Mouse (Mus musculus) heart, postnatal 36 days (tissue): ENCODE results near the gene Spata17. TPM values are rescaled to one million over a fixed set of nuclear protein-coding genes. Genes with fewer than 3 reads are reported as not detected.

ENCODE experiments used
- DNase-seq, 2 experiments: peaks; one replicate each; pipeline ENCODE4 v3.0.0; 2021 to 2022
- intact Hi-C: fragments of 180-260 bp; cut with DNase I; formaldehyde crosslinking; loops from one replicate; pipeline ENCODE4 v1.15.1; 2025
- total RNA-seq, 2 experiments: library from RNA; stranded (reverse); gene quantifications; 2 replicates each; pipeline ENCODE4 v1.2.3; 2021

Gene Spata17
- total RNA-seq, 2 experiments from 2014 or later, result 0.49 to 0.50 TPM

DNA sequence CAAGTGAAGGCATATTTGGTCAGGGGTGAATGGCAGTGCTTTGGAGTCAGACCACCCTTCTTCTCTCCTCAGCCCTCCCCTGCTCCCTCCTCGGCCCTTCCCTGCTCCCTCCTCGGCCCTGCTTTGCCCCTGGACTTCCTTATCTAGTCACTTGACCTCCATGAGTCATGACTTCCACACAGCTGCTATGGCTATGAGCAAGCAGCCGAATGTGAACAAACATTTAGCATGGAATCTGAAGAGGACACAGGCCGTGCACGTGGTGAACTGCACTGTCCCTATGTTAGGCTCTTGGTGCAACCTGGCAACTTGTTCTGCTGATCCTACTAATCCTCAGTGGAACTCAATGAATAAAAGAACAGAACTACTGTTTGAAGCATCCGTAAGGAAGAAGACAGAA lies 117.0 kb downstream of the Spata17 start:
- no peak for DNase-seq
- intact Hi-C loops, result no loop called here

DNA sequence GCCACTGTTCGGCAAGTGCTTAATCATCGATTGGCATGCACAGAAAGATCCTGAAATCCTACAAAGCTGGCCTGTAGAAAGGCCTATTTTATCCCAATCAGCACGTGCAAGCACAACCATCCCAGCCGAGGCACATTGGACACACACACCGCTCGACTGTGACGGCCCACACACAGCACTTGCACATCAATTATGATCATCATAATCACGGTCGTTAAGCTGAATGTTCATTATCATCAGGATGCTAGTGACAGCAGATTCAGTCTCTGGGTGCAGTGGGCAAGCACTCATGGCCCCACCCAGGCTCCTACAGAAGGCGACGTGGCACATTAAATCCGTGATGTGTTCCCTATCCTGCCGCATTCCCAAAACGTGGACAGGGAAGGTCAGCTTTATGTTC lies 122.7 kb downstream of the Spata17 start:
- intact Hi-C loops, result no loop called here
- no peak for DNase-seq

DNA sequence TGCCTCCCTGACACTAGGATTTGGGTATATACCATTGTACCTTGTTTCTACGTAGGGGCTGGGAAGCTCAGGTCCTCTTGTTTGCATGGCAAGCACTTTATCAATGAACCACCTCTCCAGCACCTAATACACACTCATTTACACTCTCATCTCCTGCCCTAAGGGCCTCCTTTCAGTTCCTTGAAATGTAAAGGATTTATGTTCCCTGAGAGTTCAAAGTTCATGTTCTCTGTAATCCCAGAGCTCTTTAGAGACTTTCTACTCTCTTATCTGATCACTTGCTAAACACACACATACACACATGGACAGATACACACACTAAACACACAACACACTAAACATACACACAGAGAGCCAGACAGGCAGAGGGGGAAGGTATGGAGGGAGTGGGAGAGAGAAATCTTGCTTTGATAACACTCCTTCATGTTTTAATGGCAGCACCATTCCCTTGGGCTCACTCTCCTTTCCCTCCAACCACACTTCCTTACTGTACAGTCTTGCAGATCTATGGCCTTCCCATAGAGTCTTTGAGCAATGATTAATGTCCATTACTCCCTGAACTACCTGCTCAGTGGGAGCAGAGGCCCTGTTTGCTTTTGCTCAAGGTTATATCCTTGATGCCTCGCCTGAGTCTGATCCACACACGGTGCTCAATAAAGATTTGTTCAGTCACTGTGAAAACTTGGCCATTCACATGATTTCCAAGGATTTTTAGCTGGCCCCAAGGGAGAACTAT lies 126.4 kb downstream of the Spata17 start:
- intact Hi-C loops, result no loop called here
- no peak for DNase-seq

DNA sequence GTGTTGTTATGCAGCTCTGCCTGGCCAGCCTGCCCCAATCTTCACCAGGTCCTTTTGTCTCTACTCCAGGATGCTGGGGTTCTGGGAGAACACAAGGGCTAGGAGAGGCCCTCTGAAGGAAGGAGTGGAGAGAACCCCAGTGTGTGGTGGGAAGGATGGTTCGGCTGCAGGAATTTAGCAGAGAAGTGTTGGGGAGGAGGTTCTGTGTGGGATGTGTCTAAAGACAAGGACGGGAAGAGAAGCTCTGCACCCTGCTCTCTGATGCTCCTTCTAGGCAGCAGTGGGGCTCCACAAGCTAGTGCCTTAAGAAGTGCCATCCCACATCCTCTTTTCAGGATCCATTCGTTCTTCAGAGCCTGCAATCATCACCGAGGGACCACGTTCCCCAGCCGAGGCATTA lies 129.2 kb downstream of the Spata17 start:
- intact Hi-C loops, result no loop called here
- DNase-seq, result no peak

DNA sequence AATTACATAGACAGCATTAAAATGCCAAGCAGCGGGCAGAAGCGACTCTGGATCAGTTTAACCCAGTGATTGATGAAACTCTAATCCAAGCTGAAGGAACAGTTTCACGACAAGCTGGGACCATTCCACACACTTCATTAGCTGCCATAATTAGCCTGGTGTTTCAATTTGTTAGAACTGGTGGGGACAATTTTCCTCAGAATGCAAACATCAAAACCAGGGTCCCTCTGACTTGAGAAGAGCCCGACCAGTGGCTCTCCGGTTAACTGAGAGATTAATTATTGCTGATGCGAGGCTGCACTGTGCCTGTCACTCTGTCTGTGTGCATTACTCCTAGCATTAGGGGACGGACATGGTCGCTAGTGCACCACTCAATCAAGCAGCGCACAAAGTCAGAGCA lies 137.9 kb downstream of the Spata17 start:
- intact Hi-C loops, result no loop called here

DNA sequence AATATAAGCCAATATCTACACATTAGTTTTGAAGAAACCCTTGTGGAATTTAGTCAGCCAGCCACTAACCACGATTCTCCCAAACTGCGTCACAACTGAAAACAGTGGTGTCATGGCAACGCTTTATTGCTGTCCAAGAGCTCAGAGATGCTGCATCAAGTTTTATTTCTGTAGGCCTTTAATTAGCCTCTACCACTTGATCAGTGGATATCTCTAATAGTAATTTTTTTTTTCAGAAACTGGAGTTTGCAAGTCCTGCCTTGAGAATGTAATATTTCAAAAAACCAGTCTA lies 138.3 kb downstream of the Spata17 start:
- intact Hi-C loops, result no loop called here

More for the DNA sequence above, 137.9 kb downstream of the Spata17 start:
- DNase-seq, result no peak

DNA sequence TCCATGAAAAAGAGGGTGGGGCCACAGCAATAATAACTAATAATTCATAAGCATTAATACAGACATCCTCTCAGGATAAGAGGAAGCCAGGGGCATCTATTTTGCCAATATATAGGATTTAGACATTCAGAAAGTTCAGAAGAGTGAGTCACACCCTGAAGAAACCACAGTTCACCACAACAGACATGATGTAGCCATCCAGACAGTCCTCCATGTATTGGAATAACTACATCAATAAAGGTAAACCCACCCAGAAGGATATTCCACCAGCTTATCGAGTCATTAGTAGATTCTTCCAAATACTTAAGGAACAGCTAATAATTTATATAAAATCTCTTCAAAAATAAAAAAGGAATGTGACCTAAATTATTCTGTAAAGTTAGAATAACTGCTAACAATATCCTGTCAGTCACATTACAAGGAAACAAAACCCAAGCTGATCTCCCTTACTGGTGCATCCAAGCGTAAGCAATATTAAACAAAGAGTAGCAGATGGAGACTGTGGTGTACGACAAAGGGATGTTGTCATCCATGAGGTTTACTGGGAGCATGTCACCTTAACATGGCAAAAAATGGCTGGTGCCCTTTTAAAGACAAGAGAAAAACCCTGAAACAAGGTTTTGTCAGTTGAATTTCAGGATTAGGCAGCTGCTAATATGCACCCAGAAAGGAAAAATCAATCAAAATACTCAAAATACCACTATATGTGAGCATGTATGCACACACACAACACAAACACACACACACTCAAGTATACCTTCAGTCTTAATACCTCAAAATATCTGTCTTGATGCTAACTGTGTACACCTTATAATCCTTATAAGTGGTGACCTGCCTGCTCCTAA lies 138.8 kb downstream of the Spata17 start:
- intact Hi-C loops, result no loop called here
- DNase-seq, result no peak

More for the DNA sequence above, 138.3 kb downstream of the Spata17 start:
- no peak for DNase-seq

DNA sequence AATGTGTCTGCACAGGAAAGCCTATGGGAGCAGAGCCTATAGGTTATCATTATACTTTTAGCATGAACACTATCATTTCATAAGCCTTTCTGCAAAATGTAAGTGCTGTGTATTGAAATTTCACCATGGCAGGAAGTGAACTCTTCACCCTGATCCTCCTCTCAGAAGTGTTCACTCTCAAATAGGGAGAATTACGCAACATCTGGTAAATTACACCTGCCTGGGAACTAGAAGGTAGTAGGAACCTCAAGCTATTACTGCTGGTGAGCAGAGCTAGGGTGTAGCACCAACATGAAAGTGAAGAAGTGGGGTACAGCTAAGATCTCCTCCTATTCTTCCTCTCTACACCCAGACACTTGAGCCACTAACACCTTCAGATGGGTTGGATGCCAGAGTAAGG lies 155.4 kb downstream of the Spata17 start:
- DNase-seq, result no peak
- intact Hi-C loops, result no loop called here

DNA sequence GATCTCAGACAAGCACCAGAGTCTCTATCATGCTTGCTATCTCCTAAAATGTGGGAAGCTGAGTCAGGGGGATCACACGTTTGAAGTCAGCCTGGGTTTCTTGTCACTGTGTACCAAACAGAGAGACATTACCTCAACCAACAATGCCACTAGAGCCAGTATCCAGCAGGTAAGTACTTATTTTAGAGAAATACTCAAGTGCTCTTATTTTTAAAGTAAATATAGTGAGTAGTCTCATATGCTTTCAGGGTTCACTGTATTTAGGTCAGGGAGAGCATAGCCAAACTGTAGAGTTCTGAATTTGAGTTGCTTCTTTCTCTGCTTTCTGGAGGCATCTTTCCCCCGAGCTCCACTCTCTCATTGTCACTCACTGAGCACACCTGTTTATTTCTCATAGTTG lies 160.9 kb downstream of the Spata17 start:
- intact Hi-C loops, result no loop called here
- DNase-seq, result no peak

DNA sequence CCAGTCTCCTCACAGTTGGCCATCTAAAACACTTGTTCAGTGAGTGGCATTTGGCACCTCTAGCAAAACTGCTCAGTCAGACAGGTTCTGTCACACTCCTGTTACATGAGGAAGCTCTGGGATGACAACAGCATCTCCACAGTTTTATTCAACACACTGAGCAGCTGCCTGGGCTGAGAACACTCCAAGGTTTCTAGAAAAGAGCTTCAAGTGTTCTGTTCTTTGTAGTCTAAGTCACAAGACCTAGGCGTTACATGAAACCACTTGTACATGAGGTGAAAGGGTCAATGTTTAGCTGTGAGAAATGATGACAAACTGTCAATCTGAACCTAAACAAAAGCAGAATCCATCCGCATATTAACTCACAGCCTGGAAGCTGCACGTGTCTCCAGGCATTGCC lies 161.4 kb downstream of the Spata17 start:
- intact Hi-C loops, result no loop called here
- DNase-seq, result no peak

DNA sequence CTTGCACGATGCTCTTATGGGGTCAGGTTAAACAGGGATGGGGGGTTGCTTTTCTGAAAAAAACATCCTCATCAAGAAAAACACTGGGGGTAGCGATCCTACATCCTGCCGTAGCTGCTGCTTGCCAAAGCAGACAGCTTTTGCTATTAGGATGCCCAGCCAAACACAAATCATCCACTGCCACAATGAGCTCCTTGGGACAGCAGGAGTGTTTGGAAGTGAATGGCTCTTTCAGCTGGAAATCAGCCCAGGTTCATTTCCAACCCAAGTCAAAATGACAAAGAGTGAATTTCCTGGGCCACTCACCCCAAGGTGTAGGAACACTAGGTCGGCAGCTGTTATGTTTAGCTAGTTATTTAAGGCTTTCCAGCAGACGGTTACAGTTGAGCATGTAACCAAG lies 162.7 kb downstream of the Spata17 start:
- no peak for DNase-seq
- intact Hi-C loops, result no loop called here

DNA sequence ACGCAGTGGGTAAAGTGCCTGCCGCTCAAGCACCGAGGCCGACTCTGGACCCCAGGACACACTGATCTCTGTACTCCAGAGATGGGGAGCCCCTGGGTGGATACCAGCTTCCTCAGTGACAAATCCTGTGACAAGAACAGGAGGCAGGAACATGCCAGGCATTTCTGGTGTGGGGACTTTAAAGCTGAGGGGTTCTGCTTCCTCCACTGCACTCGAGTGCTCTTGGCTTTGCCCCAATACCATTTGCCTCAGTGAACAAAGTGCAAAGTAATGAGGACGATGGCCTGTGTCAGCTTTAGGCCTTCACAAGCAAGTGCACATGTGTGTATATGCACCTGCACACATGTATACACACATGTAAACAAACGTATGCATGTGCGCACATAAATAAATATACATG lies 164.0 kb downstream of the Spata17 start:
- intact Hi-C loops, result no loop called here
- no peak for DNase-seq

DNA sequence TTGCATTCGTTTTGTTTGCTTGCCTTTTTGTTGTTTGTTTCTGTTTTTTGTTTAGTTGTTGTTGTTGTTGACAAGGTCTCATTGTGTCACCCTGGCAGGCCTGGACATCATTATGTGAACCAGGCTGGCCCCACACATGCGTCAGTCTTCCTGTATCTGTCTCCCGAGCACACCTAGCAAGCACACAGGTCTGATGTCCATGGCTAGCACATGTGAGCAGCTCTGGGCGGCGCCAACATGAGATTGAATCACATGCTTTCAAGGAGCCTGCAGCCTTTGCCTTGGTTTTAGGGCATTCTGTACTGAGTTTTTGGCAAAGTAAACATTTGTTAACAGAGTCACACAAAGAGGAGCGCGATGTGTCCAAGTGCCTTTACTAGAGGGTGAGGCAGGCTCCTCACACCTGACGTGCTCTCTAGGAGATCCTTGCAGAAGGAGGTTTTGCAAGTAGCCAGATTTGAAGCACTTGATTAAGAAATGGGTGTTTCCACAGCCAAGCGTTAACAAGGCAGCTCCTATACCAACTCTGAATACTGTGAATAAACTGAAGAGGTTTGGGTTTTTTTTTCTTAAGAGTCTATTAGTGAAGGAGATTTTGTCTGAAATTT lies 166.5 kb downstream of the Spata17 start:
- DNase-seq, result no peak
- intact Hi-C loops, result no loop called here

DNA sequence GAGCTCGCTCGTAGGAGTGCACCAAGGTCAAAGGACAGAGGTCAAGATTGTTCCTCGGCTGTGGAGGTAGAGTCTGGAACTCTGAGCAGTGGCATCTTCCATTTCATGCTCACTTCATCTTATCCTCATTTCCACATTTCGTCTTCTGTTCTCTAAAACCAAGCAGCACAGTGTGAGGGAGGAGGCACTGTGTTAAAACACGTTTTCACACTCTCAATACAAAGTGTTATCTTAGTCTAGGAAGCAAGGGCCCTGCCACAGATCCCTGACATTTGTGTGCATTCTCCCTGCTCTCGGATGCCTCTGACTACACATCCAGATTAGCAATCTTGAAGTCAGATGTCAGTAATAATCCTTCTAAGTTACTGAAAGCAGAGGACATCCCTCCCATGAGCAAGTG lies 170.5 kb downstream of the Spata17 start:
- intact Hi-C loops, result no loop called here
- DNase-seq, result no peak

DNA sequence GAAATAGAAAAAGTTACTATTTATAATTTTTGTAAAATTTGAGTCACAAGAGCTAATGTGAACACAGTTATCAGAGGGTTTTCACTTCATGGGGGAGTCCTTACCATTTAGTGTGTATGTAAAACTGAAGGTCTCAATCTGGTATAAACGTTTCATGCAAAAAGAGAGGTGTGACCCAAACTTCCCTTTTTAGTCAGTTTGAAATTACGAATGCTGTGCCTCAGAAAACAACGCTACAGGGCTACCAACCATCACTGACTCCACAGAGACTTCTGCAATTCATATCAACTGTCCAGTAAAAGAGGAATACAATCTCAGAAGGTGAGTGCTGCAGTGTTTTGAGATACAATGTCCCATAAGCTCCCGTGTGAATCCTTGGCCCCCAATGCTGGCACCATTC lies 175.5 kb downstream of the Spata17 start:
- intact Hi-C loops, result no loop called here
- DNase-seq, result no peak

DNA sequence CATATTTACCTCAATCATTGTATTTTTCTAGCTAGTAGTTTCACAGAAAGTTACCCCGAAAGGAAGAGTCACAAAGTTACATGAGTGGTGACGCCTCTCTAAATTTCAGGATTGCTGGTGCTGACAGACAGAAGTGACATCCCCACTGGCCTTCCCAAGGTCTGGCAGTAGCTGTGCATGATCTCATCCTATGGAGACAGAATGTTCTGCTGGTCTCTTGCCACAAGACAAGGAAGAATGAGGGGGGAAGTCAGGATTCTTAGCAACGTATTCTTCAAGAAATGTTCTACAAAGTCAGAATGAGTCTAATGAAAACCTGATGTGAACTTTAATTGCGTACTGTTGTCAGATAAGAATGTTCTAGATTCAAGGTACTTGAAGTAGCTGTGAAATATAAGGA lies 179.5 kb downstream of the Spata17 start:
- no peak for DNase-seq

DNA sequence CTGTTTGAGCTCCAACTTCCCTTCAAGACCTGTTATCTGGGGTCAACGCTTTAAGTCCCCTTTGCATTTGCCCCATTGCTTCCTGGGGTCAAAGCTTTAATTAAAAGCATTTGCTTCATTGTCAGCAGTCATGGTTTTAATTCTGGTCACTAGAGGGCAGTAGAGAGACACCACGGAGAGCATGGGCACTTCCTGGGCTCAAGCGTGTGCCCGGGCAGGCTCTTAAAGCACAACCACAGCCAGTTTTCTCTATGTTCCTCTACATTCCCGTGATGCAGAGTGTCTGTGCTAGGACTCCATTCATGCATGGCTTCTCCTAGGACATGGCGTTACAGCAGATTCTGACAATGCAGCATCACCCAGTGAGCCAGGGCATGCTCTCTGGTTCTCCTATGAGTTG lies 183.5 kb downstream of the Spata17 start:
- intact Hi-C loops, result no loop called here
- DNase-seq, result peak in 1 of 2 experiments; percentile 4

More for the DNA sequence above, 179.5 kb downstream of the Spata17 start:
- intact Hi-C loops, result no loop called here

DNA sequence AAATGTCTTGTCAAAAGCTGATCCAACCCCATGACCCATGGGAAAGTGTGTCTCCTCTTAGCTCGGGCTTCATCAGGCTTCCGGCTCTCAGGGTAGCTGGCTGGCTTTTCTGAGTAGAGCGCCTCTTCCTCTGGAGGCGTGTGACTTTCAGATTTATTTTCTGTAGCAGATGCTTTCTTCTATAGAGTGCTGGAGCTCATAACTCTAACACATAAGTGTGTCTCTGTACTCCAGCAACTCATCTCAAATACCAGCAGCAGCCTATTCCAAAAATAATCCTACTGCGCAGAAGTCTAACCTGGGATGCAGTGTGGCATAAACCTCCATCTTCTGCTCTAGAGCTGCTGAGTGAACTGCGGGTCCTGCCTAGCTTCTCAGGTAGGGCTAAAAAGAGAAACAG lies 186.4 kb downstream of the Spata17 start:
- no peak for DNase-seq

DNA sequence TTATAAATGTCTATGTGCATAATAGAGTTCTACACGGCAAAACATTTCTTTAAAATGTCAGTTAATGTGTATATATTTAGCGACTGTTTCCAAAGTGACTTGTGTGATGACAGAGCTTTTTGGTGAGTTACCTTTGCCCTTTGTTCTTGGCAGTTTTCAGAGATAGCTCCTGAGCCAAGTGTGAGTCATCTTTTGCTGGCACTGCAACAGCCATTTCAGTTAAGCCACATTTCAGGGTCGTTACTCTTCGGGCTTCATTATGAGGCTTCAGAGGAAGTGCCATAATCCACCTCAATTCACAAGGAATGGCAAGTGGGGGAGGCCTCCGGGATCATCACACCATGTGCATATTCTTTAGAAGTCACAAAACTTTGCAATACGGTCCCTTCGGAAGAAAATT lies 195.3 kb downstream of the Spata17 start:
- no peak for DNase-seq
- intact Hi-C loops, result no loop called here

More for the DNA sequence above, 186.4 kb downstream of the Spata17 start:
- intact Hi-C loops, result no loop called here

DNA sequence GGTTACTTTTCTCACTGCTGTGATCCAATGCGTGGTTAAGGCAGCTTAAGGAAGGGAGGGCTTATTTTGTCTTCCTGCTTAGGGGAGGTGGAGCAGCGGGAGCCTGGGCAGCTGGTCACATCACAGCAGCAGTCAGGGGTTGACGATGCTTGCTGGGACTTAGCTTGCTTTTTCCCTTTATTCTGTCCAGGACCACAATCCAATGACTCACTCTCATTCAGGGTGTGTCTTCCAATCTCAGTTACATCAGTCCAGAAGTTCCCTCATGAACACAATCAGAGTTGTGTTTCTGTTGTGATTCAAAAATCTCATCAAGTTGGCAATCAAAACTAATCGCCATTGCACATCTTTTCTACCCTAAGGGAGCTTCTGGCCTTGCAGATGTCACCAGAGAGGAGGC lies 199.1 kb downstream of the Spata17 start:
- intact Hi-C loops, result no loop called here
- no peak for DNase-seq

DNA sequence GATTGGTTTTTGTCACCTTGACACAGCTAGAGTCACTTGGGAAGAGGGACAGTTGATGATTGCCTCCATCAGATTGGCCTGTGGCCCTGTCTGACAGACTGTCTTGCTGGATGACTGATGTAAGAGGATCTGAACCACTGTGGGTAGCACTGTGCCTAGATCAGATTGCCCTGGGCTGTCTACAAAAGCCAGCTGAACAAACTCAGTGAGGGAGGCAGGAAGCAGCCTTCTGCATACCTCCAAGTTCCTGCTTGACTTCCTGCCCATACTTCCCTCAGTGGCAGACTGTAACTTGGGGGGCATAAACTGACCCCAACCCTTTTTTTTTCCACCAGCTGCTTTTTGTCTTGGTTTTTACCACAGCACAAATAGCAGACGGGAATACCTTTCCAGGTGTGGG lies 199.6 kb downstream of the Spata17 start:
- intact Hi-C loops, result no loop called here
- DNase-seq, result no peak

DNA sequence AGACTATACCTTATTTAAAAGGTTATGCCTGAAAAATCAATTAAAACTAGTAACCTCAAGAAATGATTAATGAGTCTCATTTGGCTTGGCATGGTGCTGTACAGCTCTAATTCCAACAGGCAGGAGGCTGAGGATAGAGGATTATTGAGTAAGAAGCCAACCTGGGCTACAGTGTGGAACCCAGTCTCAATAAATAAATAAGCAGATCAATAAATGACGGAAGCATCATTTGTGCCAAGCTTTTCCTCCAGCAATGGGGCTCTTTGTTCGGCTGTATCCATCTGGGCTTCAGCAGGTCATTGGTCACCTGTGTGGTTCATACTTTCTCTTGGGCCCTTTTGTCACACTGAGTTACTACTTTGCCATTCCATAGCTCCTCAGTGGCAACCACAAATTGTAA lies 201.1 kb downstream of the Spata17 start:
- intact Hi-C loops, result no loop called here
- no peak for DNase-seq
